Mouse (Mus musculus): ENCODE measurements around the gene Klhdc2. TPM values are rescaled to one million over a fixed set of nuclear protein-coding genes. Genes with fewer than 3 reads are reported as not detected.

Gene Klhdc2
- total RNA-seq, 2 experiments from 2014 or later: 55.0 to 61.9 TPM

GRCm38 (mm10) chr12:69299831-69300230, 3.4 kb downstream of the Klhdc2 start:
- ATAC-seq (replicated peaks; ENCODE audit: poor library complexity): no peak

DNA sequence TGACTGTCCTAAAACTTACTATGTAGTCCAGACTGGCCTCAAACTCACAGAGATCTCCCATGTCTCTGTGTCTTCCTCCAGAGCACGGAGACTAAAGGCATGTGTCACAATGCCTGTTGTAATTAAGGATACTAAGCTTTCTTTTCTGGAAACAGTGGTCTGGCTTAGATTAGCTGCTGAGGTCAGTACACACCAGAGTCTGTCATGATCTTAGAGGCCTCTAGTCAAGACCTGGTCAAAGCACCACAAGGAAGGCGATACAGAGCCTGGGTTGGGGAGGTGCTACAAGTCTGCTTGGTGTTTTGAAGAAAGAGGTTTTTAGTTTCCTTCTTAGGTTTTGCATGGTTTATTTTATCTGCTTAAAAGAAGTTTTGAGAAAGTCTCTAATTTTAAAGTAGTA, 3.9 kb downstream of the Klhdc2 start:
- no peak for ATAC-seq (replicated peaks; ENCODE audit: poor library complexity)

- ATAC-seq (replicated peaks; ENCODE audit: poor library complexity): no peak
These were observed 5.7 kb downstream of the Klhdc2 start for GRCm38 (mm10) chr12:69302171-69302570.

DNA sequence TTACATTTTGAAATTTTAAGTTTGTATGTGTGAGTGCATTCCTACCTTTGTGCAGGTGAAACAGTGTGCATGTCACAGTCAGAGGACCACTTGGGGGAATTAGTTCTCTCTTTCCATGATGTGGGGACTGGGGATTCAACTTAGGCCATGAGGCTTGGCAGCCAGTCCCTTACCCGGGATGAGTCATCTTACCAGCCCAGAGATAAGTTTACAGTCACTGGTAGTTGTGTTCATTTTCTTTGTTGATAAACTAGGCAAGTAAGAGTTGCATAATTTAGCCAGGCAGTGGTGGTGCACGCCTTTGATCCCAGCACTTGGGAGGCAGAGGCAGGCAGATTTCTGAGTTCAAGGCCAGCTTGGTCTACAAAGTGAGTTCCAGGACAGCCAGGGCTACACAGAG, 7.6 kb downstream of the Klhdc2 start:
- no peak for ATAC-seq (replicated peaks; ENCODE audit: poor library complexity)

- no peak for ATAC-seq (replicated peaks; ENCODE audit: poor library complexity)
These were observed 9.9 kb downstream of the Klhdc2 start for GRCm38 (mm10) chr12:69306333-69306732.

DNA sequence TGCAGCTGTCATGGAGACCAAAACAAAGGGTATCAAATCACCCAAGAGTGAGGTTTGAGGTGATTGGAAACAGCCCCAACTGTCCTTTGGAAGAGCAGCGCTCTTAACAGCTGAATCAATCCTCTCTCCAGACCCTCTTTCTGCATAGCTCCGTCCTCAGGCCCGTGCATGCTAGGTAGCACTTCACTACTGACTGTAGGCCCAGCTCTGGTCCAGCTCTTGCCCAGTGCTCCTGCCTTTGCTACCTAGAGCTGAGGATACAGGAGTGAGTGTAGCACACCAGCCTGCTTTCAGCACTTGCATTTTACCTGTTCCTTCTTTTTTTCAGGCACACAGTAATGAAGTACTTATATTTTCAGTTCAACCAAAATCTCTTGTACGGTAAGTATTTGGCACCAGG, 13.2 kb downstream of the Klhdc2 start:
- no peak for ATAC-seq (replicated peaks; ENCODE audit: poor library complexity)

- no peak for ATAC-seq (replicated peaks; ENCODE audit: poor library complexity)
These were observed 21.9 kb downstream of the Klhdc2 start for GRCm38 (mm10) chr12:69318431-69318830.

DNA sequence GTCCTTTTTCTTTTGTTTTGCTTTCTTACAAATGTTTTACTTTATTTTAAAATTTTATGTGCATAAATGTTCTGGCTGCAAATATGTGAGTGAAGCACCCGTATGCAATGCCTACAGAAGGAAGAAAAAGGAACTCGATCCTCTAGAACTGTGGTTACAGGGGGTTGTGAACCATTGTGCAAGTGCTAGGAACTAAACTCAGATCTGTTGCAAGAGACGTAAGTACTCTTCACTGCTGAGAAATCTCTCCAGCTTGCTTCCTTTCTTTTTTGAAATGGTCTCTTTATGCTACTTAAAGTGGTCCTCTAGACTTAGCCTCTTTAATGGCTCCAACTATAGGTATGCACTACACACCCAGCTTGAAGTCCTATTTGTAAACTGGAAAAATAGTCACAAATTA, 34.7 kb downstream of the Klhdc2 start:
- ATAC-seq (replicated peaks; ENCODE audit: poor library complexity): peak; percentile 91

DNA sequence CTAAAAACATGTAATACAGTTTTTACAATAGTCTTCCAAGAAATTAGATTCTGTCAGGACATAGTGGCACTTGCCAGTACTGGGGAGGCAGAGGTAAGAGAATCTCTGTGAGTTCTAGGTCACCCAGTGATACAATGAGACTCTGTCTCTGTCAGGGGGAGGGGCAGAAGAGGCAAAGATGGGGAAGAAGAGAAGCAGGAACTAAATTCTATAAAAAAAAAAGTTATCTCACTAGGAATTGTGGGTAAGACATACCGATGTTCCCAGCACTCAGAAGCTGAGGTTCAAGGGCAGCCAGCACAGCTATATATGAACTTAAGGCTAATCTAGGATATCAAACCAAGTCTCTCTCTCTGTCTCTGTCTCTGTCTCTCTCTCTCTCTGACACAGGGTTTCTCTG, 35.7 kb downstream of the Klhdc2 start:
- no peak for ATAC-seq (replicated peaks; ENCODE audit: poor library complexity)

DNA sequence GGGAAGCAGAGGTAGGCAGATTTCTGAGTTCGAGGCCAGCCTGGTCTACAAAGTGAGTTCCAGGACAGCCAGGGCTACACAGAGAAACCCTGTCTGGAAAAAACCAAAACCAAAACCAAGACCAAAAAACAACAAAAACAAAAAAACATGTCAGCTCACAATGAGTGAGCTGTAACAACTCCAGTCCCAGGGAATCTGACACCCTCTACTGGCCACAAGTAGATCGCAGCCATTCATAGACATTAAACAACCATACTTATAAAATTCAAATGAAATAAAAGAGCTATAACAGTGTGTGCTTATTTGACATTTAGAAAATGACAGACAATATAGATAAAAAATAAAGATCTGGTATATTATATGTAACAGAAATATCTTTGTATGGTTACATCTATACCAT, 37.1 kb downstream of the Klhdc2 start:
- peak; percentile 91 for ATAC-seq (replicated peaks; ENCODE audit: poor library complexity)

DNA sequence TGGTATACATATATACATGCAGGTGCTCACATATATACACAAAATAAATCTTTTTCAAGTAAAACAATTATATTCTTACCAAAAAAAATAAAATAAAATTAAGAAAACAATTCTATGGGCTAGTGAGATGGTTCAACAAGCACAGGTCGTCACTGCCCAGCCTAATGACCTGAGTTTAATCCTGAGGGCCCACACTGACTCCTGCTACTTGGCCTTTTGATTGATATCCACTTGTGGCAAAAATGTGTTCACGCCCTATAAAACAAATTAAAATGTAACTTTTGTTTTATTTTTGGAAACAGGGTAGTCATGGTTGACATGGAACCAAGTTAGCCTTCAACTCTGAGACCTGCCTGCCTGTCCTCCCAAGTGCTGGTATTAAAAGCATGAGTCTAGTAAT, 53.4 kb downstream of the Klhdc2 start:
- no peak for ATAC-seq (replicated peaks; ENCODE audit: poor library complexity)

- ATAC-seq (replicated peaks; ENCODE audit: poor library complexity): 0 out of 2 replicates have a peak, but pooled peaks have one; percentile 42
These were observed 55.2 kb downstream of the Klhdc2 start for GRCm38 (mm10) chr12:69351685-69352084.

- ATAC-seq (replicated peaks; ENCODE audit: poor library complexity): peak; percentile 70
These were observed 60.2 kb downstream of the Klhdc2 start, which contains the start of gene Nemf for GRCm38 (mm10) chr12:69356546-69357299. Nemf (minus strand) TSS chr12:69357165.

DNA sequence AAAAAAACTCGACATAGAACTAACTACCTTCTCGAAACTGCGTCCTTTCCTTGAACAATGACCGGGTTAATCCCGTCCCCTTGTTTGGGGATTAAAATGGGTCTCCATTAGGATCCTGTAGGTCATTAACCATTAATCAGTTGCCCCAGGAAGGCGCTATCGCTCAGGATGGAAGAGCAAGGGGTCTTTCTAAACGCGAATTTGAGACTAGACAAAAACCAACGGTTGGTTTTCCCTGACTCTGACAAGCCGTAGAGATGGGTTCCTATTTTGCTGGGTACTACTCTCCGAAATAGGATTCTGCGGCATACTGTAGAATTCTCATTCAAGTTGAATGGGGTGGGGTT, 60.8 kb downstream of the Klhdc2 start:
- no peak for ATAC-seq (replicated peaks; ENCODE audit: poor library complexity)

Other genes with a start within 250 kb of the Klhdc2 start
- gene Rps29, start 137.5 kb upstream of the Klhdc2 start, total RNA-seq (2015): 2,352 and 2,382 TPM in 2 replicates
- 2,189 and 3,108 TPM in 2 replicates for gene Rps29, start 137.5 kb upstream of the Klhdc2 start, total RNA-seq (2017)
- 32.3 and 40.5 TPM in 2 replicates for gene Lrr1, start 127.9 kb upstream of the Klhdc2 start, total RNA-seq (2015)
- 11.6 and 17.9 TPM in 2 replicates for gene Lrr1, start 127.9 kb upstream of the Klhdc2 start, total RNA-seq (2017)
- 1,035 and 1,112 TPM in 2 replicates for gene Rpl36al, start 112.6 kb upstream of the Klhdc2 start, total RNA-seq (2015)
- gene Rpl36al, start 112.6 kb upstream of the Klhdc2 start, total RNA-seq (2017): 1,330 and 1,393 TPM in 2 replicates
- gene Mgat2, start 112.5 kb upstream of the Klhdc2 start, total RNA-seq (2015): 145 TPM in 2 replicates
- gene Mgat2, start 112.5 kb upstream of the Klhdc2 start, total RNA-seq (2017): 149 and 155 TPM in 2 replicates
- 4.9 and 6.8 TPM in 2 replicates for gene Gm49383, start 99.6 kb upstream of the Klhdc2 start, total RNA-seq (2015)
- 31.7 and 39.3 TPM in 2 replicates for gene Gm49383, start 99.6 kb upstream of the Klhdc2 start, total RNA-seq (2017)
- gene Dnaaf2, start 98.3 kb upstream of the Klhdc2 start, total RNA-seq (2015): 6.0 and 6.3 TPM in 2 replicates
- gene Dnaaf2, start 98.3 kb upstream of the Klhdc2 start, total RNA-seq (2017): 5.3 and 7.5 TPM in 2 replicates
- 22.3 and 24.8 TPM in 2 replicates for gene Gm49384, start 92.4 kb upstream of the Klhdc2 start, total RNA-seq (2015)
- gene Gm49384, start 92.4 kb upstream of the Klhdc2 start, total RNA-seq (2017): 22.0 and 22.4 TPM in 2 replicates
- 65.0 and 70.8 TPM in 2 replicates for gene Pole2, start 68.5 kb upstream of the Klhdc2 start, total RNA-seq (2015)
- 50.8 and 69.6 TPM in 2 replicates for gene Pole2, start 68.5 kb upstream of the Klhdc2 start, total RNA-seq (2017)
- 3.6 and 4.0 TPM in 2 replicates for gene Klhdc1, start 55.5 kb upstream of the Klhdc2 start, total RNA-seq (2015)
- gene Klhdc1, start 55.5 kb upstream of the Klhdc2 start, total RNA-seq (2017): 4.4 and 10.1 TPM in 2 replicates
- 62.7 and 76.9 TPM in 2 replicates for gene Nemf, start 60.5 kb downstream of the Klhdc2 start, total RNA-seq (2015)
- 80.0 and 130 TPM in 2 replicates for gene Nemf, start 60.5 kb downstream of the Klhdc2 start, total RNA-seq (2017)
- gene Arf6, start 75.5 kb downstream of the Klhdc2 start, total RNA-seq (2015): 89.6 and 90.6 TPM in 2 replicates
- 145 and 148 TPM in 2 replicates for gene Arf6, start 75.5 kb downstream of the Klhdc2 start, total RNA-seq (2017)
- gene Gm9887, start 75.8 kb downstream of the Klhdc2 start, total RNA-seq (2015): not detected in 2 replicates
- 1.5 TPM in 1 of 2 replicates, not detected in the other for gene Gm9887, start 75.8 kb downstream of the Klhdc2 start, total RNA-seq (2017)